Mouse (Mus musculus): ENCODE measurements around the gene Add3. TPM values are rescaled to one million over a fixed set of nuclear protein-coding genes. Genes with fewer than 3 reads are reported as not detected.

The Add3 gene
- polyA plus RNA-seq, 1 experiment from 2014 or later, result 134 TPM

DNA sequence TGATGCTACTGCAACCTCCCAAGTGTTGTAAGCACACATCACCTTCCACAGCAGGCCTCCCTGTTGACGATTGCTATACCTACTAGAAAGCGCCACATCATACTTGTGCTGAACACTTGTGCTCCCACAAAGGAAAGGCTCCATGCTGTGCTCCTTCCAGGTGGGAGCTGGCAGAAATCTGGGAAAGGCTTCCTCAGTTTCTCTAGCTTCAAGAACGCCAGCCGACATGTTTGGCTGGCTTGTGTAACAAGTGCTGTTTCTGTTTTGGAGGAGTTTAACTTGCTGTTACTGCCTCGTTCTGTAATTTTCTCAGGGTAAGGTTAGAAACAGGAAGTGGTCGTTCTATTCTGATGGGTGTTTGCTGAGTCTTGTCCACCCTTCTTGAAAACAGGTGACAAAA is 22.7 kb downstream of the Add3 start:
- no peak overlapping the region for H3K27ac ChIP-seq (replicated peaks in 1 of 2; ENCODE audit: control insufficient read depth in 1 of 2, insufficient read depth in 1 of 2, low read depth in 2 of 2, low read length in 2 of 2)
- H3K9ac ChIP-seq (ENCODE audit: low read length), result no peak overlapping the region
- H3K4me1 ChIP-seq (ENCODE audit: control insufficient read depth in 2 of 2, insufficient read depth in 2 of 2, low read length in 2 of 2), result peaks cover 18 to 31% of the 10 kb centered on the region in 2 experiments
- H3K4me2 ChIP-seq (ENCODE audit: low read length), result no peak overlapping the region
- ATAC-seq (ENCODE audit: insufficient number of reproducible peaks, insufficient read depth, low FRiP score, low read depth), result no peak
- H3K9me3 ChIP-seq (ENCODE audit: control insufficient read depth, low read length), result no peaks in the 10 kb centered on the region
- peaks cover 14% of the 10 kb centered on the region; the same call in 1 of the 2 replicates for H3K36me3 ChIP-seq (ENCODE audit: control insufficient read depth, insufficient read depth, low read length)
- H3K4me3 ChIP-seq (ENCODE audit: control insufficient read depth in 1 of 2, insufficient read depth in 1 of 2, low read depth in 1 of 2, low read length in 2 of 2), result no peak overlapping the region
- H3K27me3 ChIP-seq (ENCODE audit: control insufficient read depth, insufficient read depth, low read length), result no peaks in the 10 kb centered on the region
- 81% methylated on average over 6 of the region's 6 CpGs for WGBS

DNA sequence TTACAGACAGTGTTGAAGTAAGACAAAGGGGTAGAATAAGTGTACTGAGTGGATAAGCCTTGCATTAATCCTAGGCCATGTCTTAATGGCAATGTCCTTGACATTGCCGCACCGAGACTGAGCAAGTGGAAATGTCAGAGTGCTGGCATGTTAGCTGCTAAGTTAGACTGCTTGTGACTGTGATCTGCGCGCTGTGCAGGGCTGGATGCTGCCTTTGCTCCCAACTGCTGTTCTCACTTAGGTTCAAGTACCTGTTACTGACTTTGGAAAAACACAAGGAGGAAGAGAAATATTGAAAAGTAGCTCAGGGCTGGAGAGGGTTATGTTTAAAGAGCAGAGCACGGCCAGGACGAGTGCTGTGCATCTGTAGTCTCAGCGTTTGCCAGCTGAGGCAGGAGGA is 24.4 kb downstream of the Add3 start:
- Histone ChIP-seq H3K9ac (ENCODE audit: low read length) (no peak overlapping the region), H3K4me3 (ENCODE audit: control insufficient read depth in 1 of 2, insufficient read depth in 1 of 2, low read depth in 1 of 2, low read length in 2 of 2) (no peak overlapping the region), H3K4me2 (ENCODE audit: low read length) (no peak overlapping the region), H3K27me3 (ENCODE audit: control insufficient read depth, insufficient read depth, low read length) (no peaks in the 10 kb centered on the region), H3K9me3 (ENCODE audit: control insufficient read depth, low read length) (no peaks in the 10 kb centered on the region), H3K36me3 (ENCODE audit: control insufficient read depth, insufficient read depth, low read length) (peaks cover 14% of the 10 kb centered on the region; the same call in 1 of the 2 replicates), H3K4me1 (ENCODE audit: control insufficient read depth in 2 of 2, insufficient read depth in 2 of 2, low read length in 2 of 2) (peaks cover 13 to 35% of the 10 kb centered on the region in 2 experiments), H3K27ac (replicated peaks in 1 of 2; ENCODE audit: control insufficient read depth in 1 of 2, insufficient read depth in 1 of 2, low read depth in 2 of 2, low read length in 2 of 2) (peak overlapping the region; percentile 37 to 52; a peak in 3 of 4 replicates)
- WGBS, result 51% methylated on average over 7 of the region's 7 CpGs
- ATAC-seq (ENCODE audit: insufficient number of reproducible peaks, insufficient read depth, low FRiP score, low read depth), result no peak

DNA sequence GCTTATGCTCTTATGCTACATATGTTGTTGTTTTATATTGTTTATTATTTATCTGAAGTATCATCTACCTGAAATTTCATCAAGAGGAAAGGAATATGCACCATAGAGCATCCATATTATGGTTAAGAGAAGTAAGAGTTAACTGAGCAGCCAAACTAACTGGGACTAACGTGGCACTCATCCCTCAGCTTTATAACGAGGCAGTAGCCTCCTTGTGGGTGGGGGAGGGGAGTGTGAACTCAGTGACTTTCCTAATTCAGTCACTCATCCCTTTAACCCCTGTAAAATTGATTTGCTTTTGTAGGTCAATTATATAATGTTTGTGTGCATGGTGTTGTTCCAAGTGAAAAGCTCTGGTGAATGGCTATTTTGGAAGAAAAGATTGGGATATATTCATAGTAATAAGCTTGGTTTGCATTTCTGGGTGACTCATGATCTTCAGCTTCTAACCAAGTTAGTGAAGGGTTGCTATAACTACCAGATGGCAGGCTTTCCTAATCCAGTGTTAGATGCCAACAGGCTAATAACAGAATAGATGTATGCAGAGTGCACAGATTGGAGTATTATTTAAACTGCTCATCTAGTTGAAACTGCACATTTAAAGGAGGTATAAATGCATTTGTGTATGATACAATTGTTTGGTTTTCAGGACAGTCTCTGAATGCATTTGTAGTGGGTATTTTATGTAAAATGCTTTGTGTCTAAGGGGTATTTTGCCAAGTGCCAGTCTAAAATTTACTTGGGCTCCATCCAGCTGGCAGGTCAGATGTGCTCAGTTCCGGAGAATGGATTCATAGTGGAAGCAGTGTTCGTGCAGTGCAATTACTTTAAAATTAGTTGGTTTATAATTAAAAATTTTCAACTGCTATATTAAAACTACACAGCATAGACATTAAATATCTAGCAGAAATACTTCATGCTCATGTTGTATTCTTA is 25.3 kb downstream of the Add3 start:
- Histone ChIP-seq H3K27ac (replicated peaks in 1 of 2; ENCODE audit: control insufficient read depth in 1 of 2, insufficient read depth in 1 of 2, low read depth in 2 of 2, low read length in 2 of 2) (no peak overlapping the region), H3K4me2 (ENCODE audit: low read length) (no peak overlapping the region), H3K4me1 (ENCODE audit: control insufficient read depth in 2 of 2, insufficient read depth in 2 of 2, low read length in 2 of 2) (peaks cover 13 to 37% of the 10 kb centered on the region in 2 experiments), H3K36me3 (ENCODE audit: control insufficient read depth, insufficient read depth, low read length) (peaks cover 11% of the 10 kb centered on the region; the same call in 1 of the 2 replicates), H3K4me3 (ENCODE audit: control insufficient read depth in 1 of 2, insufficient read depth in 1 of 2, low read depth in 1 of 2, low read length in 2 of 2) (no peak overlapping the region), H3K9ac (ENCODE audit: low read length) (no peak overlapping the region), H3K27me3 (ENCODE audit: control insufficient read depth, insufficient read depth, low read length) (no peaks in the 10 kb centered on the region), H3K9me3 (ENCODE audit: control insufficient read depth, low read length) (no peaks in the 10 kb centered on the region)
- ATAC-seq (ENCODE audit: insufficient number of reproducible peaks, insufficient read depth, low FRiP score, low read depth), result no peak
- WGBS, result 40% methylated on average over 4 of the region's 4 CpGs

DNA sequence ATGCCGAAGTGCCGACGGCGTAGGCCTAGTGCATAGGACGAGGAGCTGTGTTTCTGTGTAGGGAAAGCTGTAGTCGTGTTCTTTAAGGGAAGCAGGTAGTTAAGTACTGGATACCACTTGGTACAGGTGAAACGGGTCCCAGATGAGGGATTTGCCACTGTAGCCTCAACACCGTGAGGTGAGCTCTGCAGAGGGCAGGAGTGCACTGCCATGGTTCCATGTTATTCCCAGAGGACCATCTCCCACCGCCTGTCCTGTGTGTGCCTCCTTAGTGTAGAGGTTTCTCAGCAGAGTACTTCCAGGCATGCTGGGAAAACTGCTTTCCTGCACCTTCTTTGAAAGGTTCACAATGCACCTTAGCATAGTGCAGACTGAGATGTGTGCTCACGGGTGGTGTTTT is 26.1 kb downstream of the Add3 start:
- Histone ChIP-seq H3K4me3 (ENCODE audit: control insufficient read depth in 1 of 2, insufficient read depth in 1 of 2, low read depth in 1 of 2, low read length in 2 of 2) (no peak overlapping the region), H3K9me3 (ENCODE audit: control insufficient read depth, low read length) (no peaks in the 10 kb centered on the region), H3K4me2 (ENCODE audit: low read length) (no peak overlapping the region), H3K4me1 (ENCODE audit: control insufficient read depth in 2 of 2, insufficient read depth in 2 of 2, low read length in 2 of 2) (peaks cover 16 to 44% of the 10 kb centered on the region in 2 experiments), H3K36me3 (ENCODE audit: control insufficient read depth, insufficient read depth, low read length) (peaks cover 12% of the 10 kb centered on the region), H3K9ac (ENCODE audit: low read length) (no peak overlapping the region), H3K27ac (replicated peaks in 1 of 2; ENCODE audit: control insufficient read depth in 1 of 2, insufficient read depth in 1 of 2, low read depth in 2 of 2, low read length in 2 of 2) (no peak overlapping the region), H3K27me3 (ENCODE audit: control insufficient read depth, insufficient read depth, low read length) (no peaks in the 10 kb centered on the region)
- 92% methylated on average over 10 of the region's 10 CpGs for WGBS
- ATAC-seq (ENCODE audit: insufficient number of reproducible peaks, insufficient read depth, low FRiP score, low read depth), result no peak

DNA sequence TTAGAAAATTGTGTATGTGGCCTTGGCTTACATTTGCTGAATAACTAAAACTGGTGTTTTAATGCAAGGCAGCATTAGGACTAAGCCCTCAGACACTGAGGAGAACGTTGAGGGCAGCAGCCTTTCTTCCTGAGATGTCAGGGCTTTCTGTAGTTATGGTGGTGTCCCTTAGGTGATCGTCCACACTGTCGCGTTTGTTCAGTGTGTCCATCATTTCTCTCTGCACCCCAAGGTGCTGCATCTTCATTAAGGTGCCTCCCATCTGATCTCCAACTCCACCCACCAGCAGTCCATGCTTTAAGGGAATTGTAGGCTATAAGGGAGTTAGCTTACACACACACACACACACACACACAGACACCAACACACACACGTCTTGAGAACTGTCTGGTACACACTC is 28.3 kb downstream of the Add3 start:
- Histone ChIP-seq H3K36me3 (ENCODE audit: control insufficient read depth, insufficient read depth, low read length) (peaks cover 7% of the 10 kb centered on the region), H3K27me3 (ENCODE audit: control insufficient read depth, insufficient read depth, low read length) (no peaks in the 10 kb centered on the region), H3K4me3 (ENCODE audit: control insufficient read depth in 1 of 2, insufficient read depth in 1 of 2, low read depth in 1 of 2, low read length in 2 of 2) (no peak overlapping the region), H3K9ac (ENCODE audit: low read length) (no peak overlapping the region), H3K4me2 (ENCODE audit: low read length) (no peak overlapping the region), H3K9me3 (ENCODE audit: control insufficient read depth, low read length) (no peaks in the 10 kb centered on the region), H3K4me1 (ENCODE audit: control insufficient read depth in 2 of 2, insufficient read depth in 2 of 2, low read length in 2 of 2) (peaks cover 16 to 52% of the 10 kb centered on the region in 2 experiments), H3K27ac (replicated peaks in 1 of 2; ENCODE audit: control insufficient read depth in 1 of 2, insufficient read depth in 1 of 2, low read depth in 2 of 2, low read length in 2 of 2) (no peak overlapping the region)
- 81% methylated on average over 5 of the region's 5 CpGs for WGBS
- no peak for ATAC-seq (ENCODE audit: insufficient number of reproducible peaks, insufficient read depth, low FRiP score, low read depth)

DNA sequence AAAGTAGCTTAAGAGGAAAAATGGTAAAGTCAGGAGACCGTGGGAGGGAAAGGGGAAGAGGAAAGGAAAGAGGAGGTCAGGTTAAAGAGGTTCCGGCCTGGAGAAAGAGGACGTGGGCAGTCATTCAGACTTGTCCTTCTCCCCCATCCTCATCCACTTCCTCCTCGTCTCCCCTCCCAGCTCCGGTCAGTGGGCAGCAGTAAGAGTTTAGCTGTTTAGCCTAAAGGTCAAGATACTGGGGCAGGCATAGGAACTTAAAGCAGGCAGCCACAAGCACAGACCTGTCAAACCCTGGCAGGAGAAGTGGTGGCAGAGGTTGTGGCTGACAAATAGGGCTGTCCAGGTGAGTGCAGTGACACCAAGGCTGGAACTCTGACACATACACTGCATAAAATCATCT is 30.4 kb downstream of the Add3 start:
- Histone ChIP-seq H3K9ac (ENCODE audit: low read length) (no peak overlapping the region), H3K27ac (replicated peaks in 1 of 2; ENCODE audit: control insufficient read depth in 1 of 2, insufficient read depth in 1 of 2, low read depth in 2 of 2, low read length in 2 of 2) (no peak overlapping the region), H3K4me3 (ENCODE audit: control insufficient read depth in 1 of 2, insufficient read depth in 1 of 2, low read depth in 1 of 2, low read length in 2 of 2) (no peak overlapping the region), H3K27me3 (ENCODE audit: control insufficient read depth, insufficient read depth, low read length) (no peaks in the 10 kb centered on the region), H3K9me3 (ENCODE audit: control insufficient read depth, low read length) (no peaks in the 10 kb centered on the region), H3K4me1 (ENCODE audit: control insufficient read depth in 2 of 2, insufficient read depth in 2 of 2, low read length in 2 of 2) (peaks cover 13 to 47% of the 10 kb centered on the region in 2 experiments; a peak in 3 of 4 replicates), H3K4me2 (ENCODE audit: low read length) (no peak overlapping the region), H3K36me3 (ENCODE audit: control insufficient read depth, insufficient read depth, low read length) (peaks cover 7% of the 10 kb centered on the region)
- 51% methylated on average over 5 of the region's 5 CpGs for WGBS
- ATAC-seq (ENCODE audit: insufficient number of reproducible peaks, insufficient read depth, low FRiP score, low read depth), result no peak

DNA sequence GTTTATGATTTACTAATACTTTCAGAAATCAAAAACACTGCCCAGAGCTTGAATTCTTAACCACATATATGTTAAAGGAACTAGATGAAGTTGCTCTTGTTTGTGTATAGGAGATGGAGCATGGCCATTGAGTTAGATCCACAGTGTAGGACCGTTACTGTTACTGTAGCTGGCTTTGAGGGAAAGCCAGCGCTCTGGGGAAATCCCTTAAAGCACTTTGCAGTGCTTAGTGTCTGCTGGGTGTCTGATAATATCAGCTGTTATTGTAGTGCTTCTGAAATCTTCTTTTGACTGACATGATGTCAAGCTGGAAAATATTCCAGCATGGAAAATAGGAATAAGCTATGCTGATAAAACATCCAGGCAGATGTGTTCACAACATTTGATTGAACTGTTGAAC is 33.8 kb downstream of the Add3 start:
- 55% methylated on average over 2 of the region's 2 CpGs for WGBS

More for the DNA sequence above, 33.8 kb downstream of the Add3 start:
- ATAC-seq (ENCODE audit: insufficient number of reproducible peaks, insufficient read depth, low FRiP score, low read depth), result no peak
- Histone ChIP-seq H3K4me2 (ENCODE audit: low read length) (no peak overlapping the region), H3K9me3 (ENCODE audit: control insufficient read depth, low read length) (no peaks in the 10 kb centered on the region), H3K27ac (replicated peaks in 1 of 2; ENCODE audit: control insufficient read depth in 1 of 2, insufficient read depth in 1 of 2, low read depth in 2 of 2, low read length in 2 of 2) (no peak overlapping the region), H3K36me3 (ENCODE audit: control insufficient read depth, insufficient read depth, low read length) (peaks cover 7% of the 10 kb centered on the region), H3K9ac (ENCODE audit: low read length) (no peak overlapping the region), H3K4me1 (ENCODE audit: control insufficient read depth in 2 of 2, insufficient read depth in 2 of 2, low read length in 2 of 2) (peaks cover 4 to 32% of the 10 kb centered on the region in 2 experiments; a peak in 3 of 4 replicates), H3K27me3 (ENCODE audit: control insufficient read depth, insufficient read depth, low read length) (no peaks in the 10 kb centered on the region), H3K4me3 (ENCODE audit: control insufficient read depth in 1 of 2, insufficient read depth in 1 of 2, low read depth in 1 of 2, low read length in 2 of 2) (no peak overlapping the region)

Data from heart, embryonic 14.5 days (tissue).